ENCODE assay signal across 9 mouse cellular contexts in genomic region chr7:25006586-25007364, GRCm38 (mm10). TPM values are rescaled to one million over a fixed set of nuclear protein-coding genes. Genes with fewer than 3 reads are reported as not detected.
DNase-seq lines count a peak whose midpoint lies in the region; TF ChIP-seq lines count a peak whose summit lies in the region.
"Had no signal": no experiment of that assay in that cellular context is flagged by ENCODE, and none has a peak within 500 bp of the region (broad histone marks: within the 10 kb centered on the region; RNA-seq: fewer than 3 reads in every experiment).

No protein-coding gene starts in this region.

- peaks cover 22% of the 10 kb centered on the region for H3K27me3 ChIP-seq in myocyte (ENCODE audit: control insufficient read depth, insufficient read depth, insufficient read length)

- no peaks in the 10 kb centered on the region for H3K36me3 ChIP-seq in myocyte (ENCODE audit: control insufficient read depth, insufficient read depth)

- intact Hi-C loops in left cerebral cortex, postnatal 36 days (cut with DNase I): no loop called here

- H3K79me2 ChIP-seq in myocyte (ENCODE audit: control insufficient read depth, insufficient read depth): no peaks in the 10 kb centered on the region

- no peak overlapping the region for H3K4me3 ChIP-seq in myocyte
- H3K4me3 ChIP-seq: erythroblast, embryonic 14.5 days had no signal

- no peak for TF ChIP-seq POLR2A in myocyte (IDR thresholded peaks at IDR 0.05; ENCODE audit: insufficient read length, low read depth)

- DNase-seq in layer of hippocampus, adult 11-12 months (ENCODE audit: low spot score): peak; percentile 68
- no peak for DNase-seq in layer of hippocampus, postnatal 36 days
- DNase-seq in brain, adult 2 months (ENCODE audit: low read depth, low spot score): peak; percentile 88
- peak; percentile 78 to 85 for DNase-seq in left cerebral cortex, postnatal 36 days (ENCODE audit: low spot score in 2 of 2)
- DNase-seq in kidney, postnatal 4 days: no peak
- no peak for DNase-seq in kidney, adult 8-10 months
- no peak for DNase-seq in T-cell, adult 2 months (ENCODE audit: low spot score)

- no peak overlapping the region for H3K4me2 ChIP-seq in myocyte (ENCODE audit: low read depth)

- no peak overlapping the region for H3ac ChIP-seq in myocyte (ENCODE audit: control insufficient read depth, insufficient read length)

TF ChIP-seq in myocyte, 11 proteins besides CTCF, POLR2A, EP300 and RAD21:
- TF ChIP-seq REST (IDR thresholded peaks at IDR 0.05; ENCODE audit: insufficient read depth, insufficient read length) (no peak), USF1 (IDR thresholded peaks at IDR 0.05; ENCODE audit: low read depth) (no peak), MYOG (IDR thresholded peaks at IDR 0.05; ENCODE audit: control insufficient read depth in 1 of 3, insufficient read depth in 1 of 3, insufficient read length in 2 of 3, low read depth in 2 of 3) (no peak), TCF3 (IDR thresholded peaks at IDR 0.05; ENCODE audit: insufficient read length, low read depth) (no peak), CEBPB (IDR thresholded peaks at IDR 0.05; ENCODE audit: insufficient read depth, poor library complexity, severe bottlenecking) (peak; percentile 87)
TF ChIP-seq in myocyte: peak in this region for 1.

RNA-seq across cellular contexts. Expression of gene Atp1a3, which starts 1.0 kb away (rescaled TPM):
- total RNA-seq in layer of hippocampus, postnatal 36 days (2021): 1,000 to 10,000 TPM; 2,432 to 2,476 TPM
- total RNA-seq in left cerebral cortex, postnatal 36 days (2021): 1,000 to 10,000 TPM; 2,106 to 2,179 TPM
- 6.6 TPM for polyA plus RNA-seq in myocyte (2012; fragmentation: generic; extraction: Trizol)

RNA-seq across cellular contexts. Expression of gene Rabac1, which starts 34.2 kb away (rescaled TPM):
- 100 to 1,000 TPM; 267 to 288 TPM for total RNA-seq in layer of hippocampus, postnatal 36 days (2021)
- total RNA-seq in left cerebral cortex, postnatal 36 days (2021): 100 to 1,000 TPM; 276 to 329 TPM
- 309 TPM for polyA plus RNA-seq in myocyte (2012; fragmentation: generic; extraction: Trizol)

Comparison
In these comparisons a context has a peak if more than half of its experiments do, and no peak if none do; other contexts are left out.
1. DNase-seq: peak in layer of hippocampus, adult 11-12 months (single experiment), brain, adult 2 months (single experiment) and left cerebral cortex, postnatal 36 days (2 of 2); none in layer of hippocampus, postnatal 36 days (0 of 2), kidney, postnatal 4 days (0 of 2), kidney, adult 8-10 months (0 of 2) and T-cell, adult 2 months (single experiment).